Mouse (Mus musculus): ENCODE measurements at regions not wholly inside any gene's neighbourhood (a gene's known extent, or its start where the extent isn't known, plus 50 kb on each side); places are given as distances from the start of the nearest gene placed in this dataset.

DNA sequence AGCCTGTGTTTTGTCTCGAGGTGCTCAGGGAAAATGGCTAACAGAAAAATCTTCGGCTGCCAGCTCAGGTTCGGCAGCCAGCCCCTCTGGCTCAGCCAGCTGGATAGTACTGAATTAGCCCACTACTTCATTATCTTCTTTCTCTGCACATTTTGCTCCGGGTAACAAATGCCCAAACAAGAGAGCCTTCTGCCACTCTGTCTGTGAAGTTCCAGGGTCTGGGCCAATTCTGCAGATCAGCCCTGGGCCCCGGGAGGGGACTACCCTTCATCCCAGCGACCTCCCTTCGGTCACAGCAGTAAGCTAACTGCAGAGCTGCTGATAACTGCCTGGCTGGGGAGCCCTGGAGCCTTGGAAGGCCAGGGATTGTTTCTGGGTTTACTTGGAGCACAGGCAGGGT, 119.6 kb upstream of the Ofcc1 start:
- no peak for DNase-seq

DNA sequence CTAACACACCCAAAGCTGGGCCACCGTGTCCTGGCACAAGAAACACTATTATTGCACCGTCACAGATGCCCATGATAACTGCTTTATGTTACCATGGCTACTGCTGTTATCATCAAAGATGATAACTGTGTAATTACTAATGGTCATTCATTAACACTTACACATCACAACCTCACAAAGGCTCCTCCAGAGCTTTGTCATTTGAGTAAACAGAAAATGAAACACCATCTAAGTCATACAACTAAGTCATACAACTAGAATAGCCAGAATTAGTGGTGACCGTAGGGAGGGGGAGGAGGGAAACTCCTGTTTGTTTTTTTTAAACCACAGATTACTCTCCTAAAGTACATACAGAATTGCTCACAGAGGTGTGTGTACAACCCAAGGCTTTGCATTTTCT, 111.4 kb upstream of the Ofcc1 start:
- no peak for DNase-seq

DNA sequence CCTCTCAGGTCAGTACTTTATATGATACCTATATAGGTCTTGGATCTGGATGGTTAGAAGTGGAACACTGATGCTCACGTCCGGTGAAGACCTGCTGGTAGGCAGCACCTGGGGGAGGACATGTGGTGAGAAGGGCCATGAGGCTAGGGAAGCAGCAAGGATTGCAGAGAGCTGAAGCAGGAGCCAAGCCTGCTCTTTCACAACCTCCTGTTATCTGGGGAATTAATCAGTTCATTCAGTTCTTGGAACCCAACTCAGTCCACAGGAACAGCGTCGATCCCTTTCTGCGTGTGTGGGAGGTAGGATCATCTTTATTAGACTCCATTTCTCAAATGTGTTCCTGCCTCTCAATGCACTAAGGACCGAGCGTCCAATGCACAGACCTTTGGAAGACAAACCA, 107.9 kb upstream of the Ofcc1 start:
- DNase-seq, result no peak

DNA sequence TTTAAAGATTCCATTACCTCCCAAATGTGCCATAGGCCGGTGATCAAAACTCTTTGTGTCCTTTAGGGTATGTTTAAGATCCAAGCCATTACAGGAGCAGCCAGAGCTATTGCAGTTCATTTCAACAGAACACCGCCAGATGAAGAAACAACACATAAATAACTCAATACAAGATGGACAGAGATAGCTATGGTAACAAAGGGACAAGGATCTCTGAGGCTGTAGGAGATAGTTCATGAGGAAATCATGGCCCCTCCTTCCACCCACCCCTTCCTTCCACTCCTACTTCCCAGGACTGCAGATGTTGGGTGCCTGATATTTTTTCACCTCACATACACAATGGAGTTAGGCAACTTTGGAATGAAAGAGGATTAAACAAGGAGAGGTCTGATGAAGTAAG, 92.1 kb upstream of the Ofcc1 start:
- no peak for DNase-seq

DNA sequence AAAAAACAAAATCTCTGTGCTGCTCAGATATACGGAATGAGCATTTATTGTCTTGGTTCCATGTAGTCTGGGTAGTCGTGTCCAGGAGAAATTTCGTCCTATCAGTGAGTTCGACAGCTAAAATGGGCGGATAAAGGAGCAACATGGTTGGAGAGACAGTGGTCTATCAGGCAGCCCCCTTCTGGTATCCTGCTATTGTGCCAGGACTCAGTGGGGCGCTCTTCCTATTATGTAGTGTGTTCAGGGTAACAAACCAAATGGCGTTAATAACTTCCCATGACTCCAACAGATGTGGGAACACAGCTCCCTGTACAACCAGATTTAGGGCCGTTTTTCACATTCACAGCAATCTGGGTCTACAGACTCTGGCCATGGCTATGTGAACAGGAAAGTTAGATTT, 68.6 kb upstream of the Ofcc1 start:
- DNase-seq, result no peak

DNA sequence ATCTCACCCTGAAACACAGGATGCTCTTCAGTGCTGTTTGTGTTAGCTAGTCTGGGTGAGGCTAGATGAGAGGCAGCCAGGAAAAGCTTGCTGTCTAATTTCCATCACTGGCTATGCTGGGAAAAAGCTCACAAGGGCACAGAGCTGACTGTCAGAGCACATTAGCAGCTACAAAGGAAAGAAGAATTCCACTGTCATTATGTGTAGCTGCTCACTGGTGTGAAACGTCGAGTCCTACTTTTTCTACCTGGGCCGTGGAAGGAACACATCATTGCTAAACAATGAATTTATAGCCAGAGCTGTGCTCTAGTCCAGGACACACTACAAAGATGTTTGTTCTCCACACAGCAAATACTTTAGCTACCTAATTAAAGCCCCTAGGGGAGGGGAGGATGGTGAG, 61.8 kb upstream of the Ofcc1 start:
- no peak for DNase-seq

DNA sequence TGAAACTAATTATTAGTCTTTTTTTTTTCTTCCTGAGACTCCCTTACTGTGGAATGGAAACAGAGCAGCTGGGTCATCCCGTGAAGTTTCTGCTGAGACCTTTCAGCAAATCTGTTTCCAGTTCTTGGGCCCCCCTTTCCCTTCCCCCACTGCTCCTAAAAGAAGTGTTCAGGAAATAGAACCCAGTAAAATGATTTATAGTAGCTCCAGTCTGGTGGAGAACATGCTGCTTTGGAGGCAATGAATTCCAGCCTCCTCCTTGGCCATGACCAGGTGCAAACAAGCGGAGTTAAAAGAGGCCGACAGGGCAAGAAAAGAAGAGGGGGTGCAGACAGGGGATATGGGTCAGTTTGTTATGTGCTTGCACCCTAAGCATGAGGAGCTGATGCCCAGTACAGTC, 56.6 kb upstream of the Ofcc1 start:
- no peak for DNase-seq

DNA sequence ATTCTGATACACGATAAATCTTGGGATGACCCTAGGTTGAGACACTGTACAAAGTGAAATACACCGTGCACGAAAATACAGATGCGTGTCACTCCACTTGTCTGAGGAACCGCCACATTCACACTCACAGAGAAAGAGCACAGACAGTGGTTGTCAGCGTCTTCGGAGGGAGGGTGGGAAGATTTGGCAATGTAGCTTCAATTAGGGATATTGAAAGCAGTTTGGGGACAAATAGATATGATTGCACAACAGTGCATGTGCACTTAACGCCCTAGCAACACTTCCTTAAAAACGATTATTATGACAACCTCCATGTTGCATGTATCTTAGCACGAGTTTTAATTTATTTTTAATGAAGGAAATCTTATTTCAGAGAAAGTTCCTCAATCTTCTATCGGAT, 51.8 kb upstream of the Ofcc1 start:
- peak in 1 of 2 experiments; percentile 0 for DNase-seq

Measured in lung, adult 18-20 months (tissue).